Mouse (Mus musculus): ENCODE results near the gene Dennd4b.

- TF ChIP-seq EP300 (IDR thresholded peaks at IDR 0.05; ENCODE audit: insufficient read depth, low read depth, low read length): peak; percentile 74; the same call in 1 of the 2 replicates
- peak; percentile 83 for TF ChIP-seq CTCF (IDR thresholded peaks at IDR 0.05)
Measured at GRCm38 (mm10) chr3:90265034-90265931, at the start of gene Dennd4b.
